Mouse (Mus musculus) retina, embryonic 14.5 days (tissue): ENCODE results near the gene Gucy2g.

Experiments
- DNase-seq: peaks from one replicate; pipeline ENCODE4 v3.0.0-alpha.2; 2015; ENCODE audit warnings: low spot score

Gucy2g gene

DNA sequence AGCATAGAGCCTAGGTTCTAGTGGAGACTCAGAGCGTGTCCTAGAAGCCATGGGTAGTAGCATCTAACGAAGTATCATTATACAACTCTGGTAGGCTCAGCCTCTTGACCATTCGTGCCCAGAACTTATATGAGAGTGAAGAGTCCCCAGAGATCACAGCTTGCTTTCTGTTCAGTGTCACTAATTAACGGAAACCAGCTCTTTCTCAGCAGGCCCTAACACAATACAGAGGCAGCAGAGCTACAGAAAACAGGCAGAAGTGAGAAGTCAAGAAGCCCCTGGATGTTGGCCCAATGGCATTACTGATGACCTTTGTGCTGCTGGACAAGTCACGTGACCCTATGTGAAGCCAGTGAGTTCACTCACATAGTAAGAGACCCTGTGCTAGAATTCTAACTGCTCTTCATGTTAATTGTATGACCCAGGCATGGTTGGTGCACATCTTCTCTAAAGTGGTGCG, at the start of gene Gucy2g:
Gene Gucy2g, minus strand, starts transcription at position 51 of the 460 bp plus-strand sequence.
- DNase-seq: no peak

DNA sequence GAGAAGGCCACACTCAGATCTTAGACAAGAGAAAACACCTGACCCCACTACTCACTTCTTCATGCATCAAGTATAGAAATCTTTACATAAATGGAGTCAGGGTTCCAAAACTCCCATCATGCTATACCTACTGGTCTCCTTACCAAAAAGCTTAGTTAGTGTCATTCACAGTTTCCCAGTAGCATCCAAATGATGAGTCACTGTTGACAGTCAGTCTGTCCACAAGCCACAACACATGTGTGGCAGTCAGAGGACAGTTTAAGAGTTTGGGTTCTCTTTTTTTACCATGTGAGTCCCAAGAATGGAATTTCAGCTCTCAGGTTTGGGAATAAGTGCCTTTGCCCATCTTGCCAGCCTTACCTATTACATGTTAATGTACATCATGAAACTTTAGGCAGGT, 47.9 kb upstream of the Gucy2g start:
- no peak for DNase-seq

DNA sequence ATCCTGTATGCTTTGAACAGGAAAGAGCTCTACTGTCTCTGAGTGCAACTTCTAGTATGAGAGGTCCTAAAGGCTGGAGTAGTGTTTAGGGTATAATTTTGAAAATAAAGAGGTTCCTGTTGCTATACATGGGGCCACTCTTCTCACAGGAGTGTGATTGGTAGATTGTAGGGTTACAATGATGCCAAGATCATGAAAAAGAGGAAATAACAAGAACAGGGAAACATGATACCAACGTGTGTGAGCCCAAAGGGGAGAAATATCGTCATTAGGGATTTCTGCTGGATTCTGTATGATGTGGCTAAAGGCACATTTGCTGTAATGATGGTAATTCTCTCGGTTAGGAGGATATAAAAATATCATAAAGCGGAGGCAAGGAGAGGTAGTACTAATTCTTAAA, 45.0 kb upstream of the Gucy2g start:
- no peak for DNase-seq

DNA sequence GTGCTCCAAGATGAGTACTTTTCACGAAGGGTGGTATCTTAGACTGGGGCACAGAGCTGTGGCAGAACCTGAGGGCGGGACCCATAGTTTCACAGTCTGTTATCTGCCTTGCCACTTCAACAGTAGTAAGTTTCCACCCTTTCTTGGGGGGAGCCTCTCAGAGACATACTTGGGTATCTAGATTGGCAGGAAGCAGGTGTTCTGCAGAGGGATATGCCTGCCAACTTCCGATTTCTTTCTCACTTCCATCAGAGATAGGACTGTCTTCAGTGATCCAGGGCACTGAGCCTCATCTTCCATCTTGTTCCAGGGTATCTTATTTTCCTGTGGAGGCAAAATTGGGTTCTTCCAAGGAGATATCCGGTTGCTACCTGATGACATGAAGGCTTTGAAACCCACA, 43.1 kb upstream of the Gucy2g start:
- DNase-seq: no peak

DNA sequence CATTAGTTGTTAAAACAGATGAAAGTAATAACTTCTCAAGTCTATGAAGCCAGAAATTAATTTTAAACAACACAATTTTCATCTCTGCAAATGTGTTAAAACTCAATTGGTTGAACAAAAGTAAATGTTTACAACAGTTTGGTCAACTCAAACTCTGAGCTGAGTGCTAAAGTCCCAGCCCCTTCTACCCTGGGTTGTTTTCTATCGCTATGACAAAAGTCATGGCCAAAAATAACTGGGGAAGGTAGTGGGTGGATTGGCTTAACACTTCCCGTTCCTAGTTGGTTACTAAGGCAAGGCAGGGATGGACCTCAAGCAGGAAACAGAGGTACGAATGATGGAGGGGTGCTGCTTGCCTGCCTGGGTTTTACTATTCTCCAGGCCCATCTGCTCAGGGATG, 35.7 kb upstream of the Gucy2g start:
- DNase-seq: no peak

DNA sequence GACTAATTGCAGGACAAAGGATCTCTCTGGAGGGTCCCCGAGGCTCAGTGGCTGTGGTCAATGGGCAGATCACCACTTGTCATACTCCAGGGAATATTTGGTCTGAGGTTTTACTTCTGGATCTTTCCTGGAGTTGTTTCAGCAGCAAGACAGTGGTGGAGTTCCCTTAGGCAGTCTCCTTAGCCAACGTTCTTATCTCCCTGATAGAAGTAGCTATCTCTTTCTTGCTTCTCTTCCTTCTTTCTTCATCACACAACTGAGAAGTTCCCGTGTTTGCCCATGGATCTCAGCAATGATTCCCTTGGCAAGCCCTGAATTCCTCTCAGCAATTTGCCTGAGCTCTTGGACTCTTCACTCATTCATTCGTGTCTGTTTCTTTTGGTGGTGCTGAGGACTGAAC, 35.1 kb upstream of the Gucy2g start:
- no peak for DNase-seq

DNA sequence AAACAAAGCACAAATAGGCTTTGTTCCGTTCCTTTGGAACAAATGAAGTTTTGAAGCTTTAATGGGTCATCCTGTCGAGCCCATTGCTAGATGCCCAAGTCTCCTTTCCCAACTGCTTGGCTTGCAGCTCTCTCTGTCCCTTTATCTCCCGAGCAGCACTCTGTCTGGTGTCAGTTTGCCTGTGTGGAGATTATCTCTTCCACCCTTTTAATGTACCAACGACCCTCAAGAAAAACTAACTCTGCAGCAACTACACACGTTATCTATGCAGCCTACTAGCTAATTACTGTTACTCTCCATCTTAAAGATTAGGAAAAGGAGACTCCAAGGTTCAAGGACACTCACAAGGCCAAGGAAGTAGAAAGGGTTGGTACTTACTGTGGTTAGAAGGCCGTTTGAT, 32.3 kb upstream of the Gucy2g start:
- DNase-seq: no peak

DNA sequence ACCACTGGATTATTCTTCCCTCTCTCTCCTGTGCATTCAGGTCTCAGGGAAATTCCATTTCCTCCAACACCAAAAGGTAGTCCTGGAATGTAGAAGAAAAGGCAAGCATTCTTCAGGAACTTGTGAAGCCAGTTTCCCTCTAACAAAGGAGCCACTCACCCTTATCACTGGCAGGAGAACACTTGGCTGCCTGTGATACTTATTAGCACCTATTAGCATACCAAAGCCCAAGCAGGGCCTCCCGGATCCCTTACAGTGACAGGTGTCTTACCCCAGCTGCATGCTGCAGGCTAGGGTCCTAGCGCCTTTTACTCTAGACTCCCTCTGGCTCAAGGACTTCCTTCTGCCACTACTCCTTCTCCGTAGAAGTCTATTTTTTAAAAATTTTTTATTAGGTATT, 30.4 kb upstream of the Gucy2g start:
- no peak for DNase-seq

DNA sequence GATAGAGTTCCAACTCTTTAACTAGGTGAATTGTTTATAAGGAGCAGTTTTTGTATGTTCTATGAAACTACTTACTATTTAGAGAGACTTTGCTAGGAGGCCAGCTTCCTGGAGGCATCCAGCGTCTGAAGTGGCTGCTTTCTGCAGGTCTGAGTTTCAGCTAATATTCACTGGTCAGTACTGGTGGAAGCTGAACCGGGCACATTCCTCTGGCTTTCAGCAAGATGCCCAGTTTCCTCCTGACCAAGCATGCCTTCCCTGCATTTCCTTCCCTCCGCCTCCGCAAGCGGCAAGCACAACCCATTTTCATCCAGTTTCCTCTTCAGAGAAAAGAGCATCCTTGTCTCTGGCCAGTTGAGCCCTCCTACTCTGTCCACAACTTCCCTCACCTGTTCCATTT, 28.0 kb upstream of the Gucy2g start:
- no peak for DNase-seq

DNA sequence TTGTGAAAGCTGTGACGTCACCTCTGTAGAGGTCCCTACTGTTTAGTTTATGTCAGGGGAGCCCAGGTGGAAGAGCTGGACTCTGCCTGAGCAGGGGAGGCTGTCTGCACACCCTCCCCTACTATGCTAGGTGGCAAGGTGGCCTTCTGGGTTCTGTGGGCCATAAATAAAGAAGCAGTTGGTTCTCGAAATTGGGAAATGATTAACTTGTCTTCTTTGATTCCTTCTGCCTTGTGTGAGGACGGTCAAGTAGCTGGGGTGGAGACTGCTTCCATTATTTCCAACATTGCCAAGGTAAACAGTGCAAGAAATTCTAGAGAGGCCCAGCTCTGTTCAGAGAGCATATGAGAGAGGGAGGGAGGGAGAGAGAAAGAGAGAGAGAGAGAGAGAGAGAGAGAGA, 27.1 kb upstream of the Gucy2g start:
- DNase-seq: no peak

DNA sequence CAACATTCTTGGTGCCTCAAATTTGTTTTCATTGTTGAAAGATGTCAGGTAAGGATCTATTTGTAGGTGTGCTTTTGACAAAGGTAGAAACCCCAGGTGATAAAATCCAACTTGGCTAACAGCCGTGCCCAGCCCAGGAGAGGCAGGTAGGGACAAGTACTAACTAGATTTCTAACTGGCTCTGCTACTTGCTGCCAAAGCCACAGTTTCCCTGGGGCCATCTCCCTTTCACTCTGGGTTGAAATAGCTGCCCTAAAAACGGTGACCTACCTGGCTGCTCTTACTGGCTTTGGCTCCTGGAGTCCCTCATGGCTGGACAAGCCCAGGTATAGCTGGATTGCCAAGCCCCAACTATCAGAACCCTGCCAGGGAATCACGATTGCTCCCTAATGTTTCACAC, 25.8 kb upstream of the Gucy2g start:
- DNase-seq: no peak

DNA sequence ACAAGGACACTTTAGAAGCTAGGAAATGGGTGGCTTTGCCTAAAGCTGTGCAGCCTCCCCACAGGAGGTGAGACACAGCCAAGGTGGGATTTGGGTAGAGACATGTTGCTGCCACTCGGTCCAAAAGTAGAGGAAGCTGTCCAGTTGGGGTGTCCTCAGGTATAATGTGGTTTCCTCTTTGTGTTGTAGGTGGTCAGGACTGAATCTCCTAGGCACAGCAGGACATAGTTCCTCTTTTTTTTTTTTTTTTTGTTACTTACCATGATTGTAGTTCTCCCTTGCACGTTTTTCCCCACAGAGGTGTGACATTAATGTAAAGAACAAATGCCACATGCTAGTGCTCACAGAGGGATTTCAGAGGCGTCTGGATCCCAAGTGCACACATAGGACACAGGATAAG, 24.2 kb upstream of the Gucy2g start:
- DNase-seq: no peak

DNA sequence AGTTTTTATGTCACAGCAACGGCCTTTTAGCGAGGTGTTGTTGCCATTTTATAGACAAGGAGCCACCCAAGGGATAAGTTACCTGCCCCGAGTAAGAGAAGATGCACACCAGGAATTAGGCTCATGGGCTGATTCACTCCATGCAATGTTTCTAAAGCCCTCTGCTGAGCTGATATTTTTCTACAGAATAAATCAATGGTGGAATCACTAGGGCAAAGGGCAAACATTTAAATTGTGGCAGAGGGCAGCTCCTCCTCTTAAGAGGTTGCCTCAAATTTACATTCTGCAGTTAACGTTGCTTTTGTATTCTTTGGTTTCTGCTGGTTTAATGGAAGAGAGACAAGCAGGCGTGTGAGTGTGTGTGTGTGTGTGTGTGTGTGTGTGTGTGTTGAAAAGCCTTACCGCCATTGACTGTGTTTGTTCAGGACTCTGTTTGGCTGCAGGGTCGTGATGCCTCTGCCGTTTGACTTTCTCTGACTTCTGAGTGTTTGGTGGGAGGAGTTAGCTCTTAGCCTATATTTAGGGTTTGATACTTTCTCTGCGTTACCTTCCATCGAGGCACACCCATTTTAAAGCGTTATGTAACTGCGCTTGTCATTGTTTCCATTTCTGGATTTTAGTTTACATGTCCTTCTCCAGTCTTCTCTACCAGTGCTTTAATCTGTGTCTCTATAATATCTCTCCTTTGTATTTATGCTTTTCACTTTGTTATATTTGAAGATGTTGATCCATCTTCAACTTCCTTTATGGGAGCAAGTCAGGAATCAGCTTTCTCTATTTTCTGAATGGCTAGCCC, 19.6 kb upstream of the Gucy2g start:
- no peak for DNase-seq

DNA sequence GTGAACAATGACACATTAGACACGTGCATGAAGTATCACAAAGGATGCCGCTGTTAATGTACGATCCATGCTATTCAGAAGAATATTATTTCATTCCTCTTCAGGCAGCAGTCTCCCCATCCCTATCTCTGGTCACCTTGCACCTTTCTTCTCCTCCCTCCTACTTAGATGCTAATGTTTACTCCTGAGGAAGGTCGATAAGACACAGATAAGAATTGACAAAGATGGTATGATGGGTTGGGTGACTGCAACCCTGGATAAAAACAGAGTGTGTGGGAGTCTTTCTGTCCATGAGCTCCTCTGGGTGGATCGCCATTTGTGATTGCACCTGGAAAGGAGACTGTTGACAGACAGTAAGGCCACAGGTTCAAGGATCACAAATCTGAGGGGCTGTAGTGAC, 17.5 kb upstream of the Gucy2g start:
- DNase-seq: no peak

DNA sequence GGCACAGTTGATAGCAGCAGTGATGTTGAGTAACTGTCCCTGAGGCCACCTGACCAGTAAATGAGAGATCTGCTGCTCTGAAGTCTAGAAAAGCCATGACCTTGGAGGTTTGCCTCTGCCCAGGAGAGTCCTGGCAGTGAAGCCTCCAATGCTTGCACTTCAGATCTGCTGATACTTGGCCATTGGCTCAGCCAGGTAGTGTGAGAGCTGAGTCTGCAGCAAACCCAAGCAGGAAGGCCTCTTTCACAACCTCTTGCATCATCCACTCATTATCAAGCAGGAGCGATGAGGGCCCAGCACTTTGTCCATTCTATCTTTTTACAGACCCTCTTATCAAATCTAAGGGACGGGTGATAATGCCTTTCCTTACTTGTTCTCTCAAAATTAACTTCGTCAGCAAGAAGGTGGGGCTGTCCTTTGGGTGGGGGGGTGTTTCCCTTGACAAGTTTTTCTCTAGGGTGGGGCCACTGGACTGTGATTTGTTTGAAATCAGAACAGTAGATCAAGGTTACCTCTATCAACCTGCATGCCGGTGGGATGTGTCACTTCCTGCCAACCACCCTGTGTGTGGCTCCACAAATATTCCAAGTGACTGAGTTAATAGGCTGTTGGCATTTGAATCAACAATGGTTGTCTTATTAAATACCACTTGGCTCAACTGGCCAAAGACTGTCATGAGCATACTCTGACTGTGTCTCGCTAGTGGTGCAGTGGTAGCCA, 16.8 kb upstream of the Gucy2g start:
- no peak for DNase-seq

DNA sequence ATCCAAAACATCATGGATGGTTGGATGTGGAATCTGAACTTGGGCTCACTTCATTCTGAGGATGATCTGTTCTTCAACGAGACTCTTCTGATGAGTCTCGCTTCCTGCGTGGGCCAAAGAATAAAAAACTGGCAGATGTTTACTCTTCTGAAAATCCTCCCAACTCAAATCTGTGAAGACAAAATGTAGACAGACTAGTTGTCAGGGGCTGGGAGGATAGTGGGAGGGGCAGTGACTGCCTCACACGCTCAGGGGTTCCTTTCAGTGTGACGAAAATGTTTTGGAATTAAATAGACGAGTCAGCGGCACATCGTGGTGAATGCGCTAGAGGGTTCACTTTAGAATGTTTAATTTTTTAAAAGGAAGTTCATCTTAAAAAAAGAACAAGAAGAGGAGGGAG, 15.1 kb upstream of the Gucy2g start:
- DNase-seq: no peak

DNA sequence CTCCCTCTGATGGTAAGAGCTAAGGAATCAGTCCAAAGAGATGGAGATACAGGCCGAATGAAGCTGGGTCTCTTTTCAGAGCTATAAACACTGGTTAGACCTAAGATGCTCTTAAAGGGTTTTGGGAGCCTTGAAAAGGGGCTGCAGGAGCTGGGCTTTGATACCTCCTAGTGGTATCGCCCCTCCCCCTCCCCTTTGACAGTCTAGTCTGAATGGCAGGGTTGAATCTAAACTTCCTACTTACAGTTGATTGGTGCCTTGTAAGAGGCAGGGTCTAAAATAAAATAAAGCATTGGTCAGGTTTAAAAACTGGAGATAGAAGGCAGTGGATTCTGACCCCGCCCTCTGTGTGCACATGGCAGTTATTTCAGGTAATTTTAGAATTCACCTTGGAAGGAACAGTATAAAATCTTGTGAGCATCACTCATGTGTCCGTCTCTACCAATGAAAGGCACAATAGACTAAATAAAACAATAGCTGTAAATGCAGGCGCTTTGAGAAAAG, 13.5 kb upstream of the Gucy2g start:
- DNase-seq: peak; percentile 58

DNA sequence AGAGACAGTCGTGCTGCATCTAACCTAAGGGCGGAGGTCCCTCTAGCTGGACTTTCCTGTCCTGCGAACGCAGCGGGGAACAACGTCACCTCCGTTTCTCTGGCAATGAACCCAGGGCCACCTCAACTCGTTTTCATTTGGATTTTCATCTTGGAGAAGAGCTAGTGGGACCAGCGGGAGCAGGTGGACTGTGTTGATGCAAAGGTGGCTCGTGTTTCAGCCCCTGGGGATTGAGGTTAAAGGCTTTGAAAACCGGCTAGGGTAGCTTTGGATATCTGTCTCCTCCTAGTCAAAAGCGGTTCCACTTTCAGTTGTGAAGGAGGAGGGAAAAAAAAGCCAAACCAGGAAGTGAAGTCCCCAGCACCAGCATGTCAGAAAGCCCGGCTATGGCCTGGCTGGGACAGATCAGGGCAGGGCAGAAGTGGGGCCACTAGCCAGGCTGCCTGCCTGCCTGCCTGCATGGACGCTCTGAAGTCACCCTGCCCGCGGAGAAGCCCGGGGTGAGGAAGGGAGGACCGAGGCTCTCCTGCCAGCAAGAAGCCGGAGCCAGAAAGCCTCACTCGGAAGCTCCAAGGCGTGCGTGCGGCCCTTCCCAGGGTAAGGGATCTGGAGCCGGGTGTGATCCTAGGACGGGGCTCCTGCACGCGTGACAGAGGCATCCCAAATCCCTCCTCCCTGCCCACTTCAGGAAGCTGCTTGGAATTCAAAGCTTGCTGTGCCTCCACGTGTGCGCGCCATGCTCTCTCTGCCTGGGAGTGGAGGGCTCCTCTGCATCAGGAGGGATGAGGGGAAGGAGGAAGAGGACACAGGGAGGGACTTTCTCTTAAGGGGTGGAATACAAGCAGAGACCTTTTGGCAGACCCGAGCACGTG, 12.8 kb upstream of the Gucy2g start:
- DNase-seq: peak; percentile 60

DNA sequence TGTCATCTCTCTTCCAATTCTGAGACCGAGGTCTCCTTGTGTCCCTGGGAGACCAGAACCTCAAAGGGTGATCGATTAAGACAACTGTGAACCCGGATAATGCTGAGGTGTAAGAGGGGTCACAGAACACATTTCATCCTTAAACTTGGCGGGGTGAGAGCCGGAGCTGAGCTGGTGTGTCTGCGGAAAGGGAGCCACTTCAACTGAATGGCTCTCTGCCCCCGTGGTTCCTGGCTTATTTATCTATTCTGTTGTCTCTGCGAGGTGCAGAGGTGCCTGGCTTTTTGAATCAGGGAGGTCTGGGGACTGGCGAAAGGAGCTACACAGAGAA, 12.2 kb upstream of the Gucy2g start:
- no peak for DNase-seq

DNA sequence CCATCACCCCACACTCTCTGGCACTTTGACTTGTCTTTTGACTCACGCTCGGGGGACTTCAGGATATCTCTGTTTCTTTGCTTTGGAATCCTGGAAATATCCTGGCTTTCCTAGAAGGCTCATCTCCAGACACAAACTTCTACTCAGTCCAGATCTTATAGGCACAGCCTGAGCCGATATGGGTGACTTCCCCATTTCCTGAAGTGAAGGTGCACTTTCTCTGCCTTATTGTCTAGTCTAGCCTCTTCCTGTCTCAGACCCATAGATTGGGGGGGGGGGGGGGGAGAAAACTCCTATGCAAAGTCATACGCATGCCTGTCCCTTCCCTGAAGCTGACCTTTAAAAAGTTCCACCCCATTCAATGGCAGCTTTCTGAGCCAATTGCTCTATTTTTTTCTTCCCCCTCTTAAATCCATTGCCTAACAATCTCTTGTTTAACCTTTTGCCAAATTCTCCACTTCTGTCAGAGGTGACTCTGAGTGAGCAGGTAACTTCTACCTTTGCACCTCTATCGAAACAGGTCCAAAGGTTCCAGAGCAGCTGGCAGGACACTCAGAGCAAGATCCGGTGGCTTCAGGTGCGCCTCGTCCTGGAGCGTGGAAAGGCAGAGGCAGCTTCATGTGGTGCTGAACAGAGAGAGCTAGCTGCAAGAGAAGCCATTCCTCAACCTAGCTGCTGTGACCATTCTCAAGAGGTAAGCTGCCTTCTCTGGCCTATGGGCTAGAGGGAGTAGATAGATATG, 10.5 kb upstream of the Gucy2g start, which contains the start of gene Acsl5:
Gene Acsl5, plus strand, starts transcription at position 556 of the 742 bp plus-strand sequence.
- DNase-seq: no peak

DNA sequence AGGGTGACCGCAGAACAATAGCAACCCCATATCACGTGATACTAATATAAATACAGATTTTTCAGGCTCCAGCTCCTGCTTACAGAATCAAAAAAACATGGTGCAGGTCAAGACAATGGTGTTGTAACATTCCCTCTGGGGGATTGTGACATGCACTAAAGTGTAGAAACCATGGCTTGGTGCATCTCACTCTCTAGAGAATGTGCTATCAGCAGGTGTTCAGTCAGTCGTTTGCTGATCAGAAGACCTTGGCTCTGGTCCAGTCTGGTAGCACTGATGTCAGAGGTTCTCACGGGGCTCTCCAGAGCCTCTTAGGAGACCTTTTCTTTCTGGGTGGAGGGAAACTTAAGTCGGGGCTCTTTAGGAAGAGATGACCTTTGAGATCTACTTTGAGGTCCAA, 9.4 kb upstream of the Gucy2g start:
- no peak for DNase-seq

DNA sequence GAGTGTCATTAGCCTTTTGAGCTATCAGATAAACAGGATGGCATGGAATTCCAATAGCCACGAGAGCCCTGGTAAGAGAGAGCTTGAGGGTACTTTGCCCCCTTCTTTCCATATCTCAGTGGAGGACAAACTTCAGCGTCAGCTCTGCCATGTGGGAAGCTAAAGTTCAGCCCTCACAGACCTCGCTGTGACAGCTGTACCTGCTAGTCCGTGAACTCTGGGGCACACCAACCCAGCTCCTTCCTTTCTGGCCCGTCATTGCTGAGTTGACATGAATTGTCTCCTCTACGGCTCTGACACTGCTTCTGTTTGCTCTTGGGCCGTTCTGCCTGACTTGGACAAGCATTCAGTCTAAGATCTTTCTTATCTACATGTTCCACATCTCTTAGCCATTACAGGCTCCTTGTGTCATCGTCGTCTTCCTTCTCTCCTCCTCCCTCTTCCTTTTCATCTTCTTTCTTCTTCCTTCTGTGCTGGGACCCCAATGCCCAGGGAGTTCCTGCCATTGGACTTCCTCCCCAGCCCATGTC, 7.0 kb upstream of the Gucy2g start:
- no peak for DNase-seq
